Mouse (Mus musculus): Measurements from ENCODE around the gene Nubpl.

The Nubpl gene

DNA sequence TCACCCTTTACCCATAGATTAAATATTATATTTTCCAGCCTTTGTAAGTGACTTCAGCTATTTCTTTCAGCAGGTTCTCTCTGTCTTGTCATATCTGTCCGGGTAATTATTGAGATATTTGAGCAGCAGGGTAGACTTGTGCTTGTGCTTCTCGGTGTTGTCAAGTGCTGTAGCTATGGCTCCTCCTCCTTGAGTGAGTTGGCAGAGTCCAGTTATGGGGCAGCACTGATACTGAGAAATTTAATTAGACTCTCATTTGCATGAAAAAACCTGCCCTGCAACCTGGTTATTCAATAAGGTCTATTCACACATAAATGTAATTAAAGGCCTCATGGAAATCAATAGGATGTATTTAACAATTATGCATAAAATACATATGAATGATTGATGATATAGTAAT is 145.2 kb downstream of the Nubpl start:
- DNase-seq (ENCODE audit: low spot score), result no peak

DNA sequence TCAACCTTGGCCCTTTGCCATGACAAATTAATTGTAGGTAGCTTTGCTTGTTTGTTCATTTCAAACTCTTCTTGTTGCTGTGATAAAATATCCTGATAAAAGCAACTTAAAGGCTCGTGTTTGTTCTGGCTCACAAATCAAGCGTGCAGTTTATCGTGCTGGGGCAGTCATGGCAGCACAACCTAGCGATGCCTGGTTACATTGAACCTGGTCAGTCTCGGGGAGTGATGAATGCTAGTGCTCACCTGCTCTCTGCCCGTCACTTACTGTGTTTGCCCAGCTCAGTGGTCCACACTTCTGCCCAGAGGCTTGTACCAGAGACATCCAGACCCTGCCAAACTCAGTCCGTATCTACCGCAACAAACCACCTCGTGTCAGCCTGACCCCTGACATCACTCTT is 149.9 kb downstream of the Nubpl start:
- DNase-seq (ENCODE audit: low spot score), result no peak

DNA sequence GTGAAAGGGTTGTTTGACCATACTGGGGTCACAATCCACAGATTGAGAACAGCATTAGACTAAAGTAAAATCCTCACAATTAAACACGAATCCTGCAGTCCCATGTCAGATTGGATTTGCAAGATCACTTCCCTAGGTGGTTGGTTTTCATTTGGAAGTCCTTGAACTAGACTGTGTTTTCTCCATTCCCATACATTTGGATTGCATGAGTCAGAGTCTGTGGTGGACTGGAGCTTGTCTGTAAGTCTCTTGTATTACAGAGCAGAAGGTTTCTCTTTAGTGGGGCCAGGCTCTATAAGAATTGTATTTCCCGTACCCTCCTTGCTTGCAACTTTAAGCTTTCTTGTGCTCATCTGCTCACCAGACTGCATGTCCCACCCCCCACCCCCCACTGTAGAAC is 151.0 kb downstream of the Nubpl start:
- no peak for DNase-seq (ENCODE audit: low spot score)

DNA sequence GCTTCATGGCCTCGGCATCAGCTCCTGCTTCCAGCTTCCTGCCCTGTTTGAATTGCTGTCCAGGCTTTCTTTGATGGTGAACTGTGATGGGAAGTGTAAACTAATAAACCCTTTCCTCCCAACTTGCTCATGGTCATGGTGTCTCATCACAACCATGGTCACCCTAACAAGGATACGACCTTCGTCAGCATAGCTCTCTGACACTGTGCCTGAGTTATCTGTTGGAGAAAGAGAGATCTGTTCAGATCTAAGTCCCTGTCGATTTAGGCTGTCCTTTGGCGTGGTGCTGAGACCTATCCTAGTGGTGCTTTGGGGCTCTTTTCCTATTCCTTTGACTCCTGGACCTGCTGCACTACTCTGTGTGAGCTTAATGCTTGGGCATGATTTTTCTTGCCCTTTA is 156.6 kb downstream of the Nubpl start:
- DNase-seq (ENCODE audit: low spot score), result no peak

DNA sequence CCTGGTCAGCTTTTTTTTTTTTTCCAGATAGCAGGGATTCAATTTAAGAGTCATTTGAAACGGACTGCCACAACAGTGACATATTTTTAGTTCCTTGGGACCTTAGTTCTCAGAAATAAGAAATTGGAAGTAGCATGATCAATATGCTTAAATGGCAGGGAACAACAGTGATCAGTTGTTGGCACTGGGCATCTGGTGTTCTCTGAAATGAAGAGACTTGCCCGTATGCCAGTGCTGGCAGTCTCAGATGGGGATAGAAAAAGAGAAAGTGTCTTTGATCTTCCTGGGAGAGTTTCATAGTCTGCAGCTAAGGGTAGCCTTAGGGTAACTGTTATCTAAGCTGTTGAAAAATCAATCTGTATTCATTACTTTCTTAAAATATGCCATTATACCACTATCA is 170.6 kb downstream of the Nubpl start:
- DNase-seq (ENCODE audit: low spot score), result no peak

DNA sequence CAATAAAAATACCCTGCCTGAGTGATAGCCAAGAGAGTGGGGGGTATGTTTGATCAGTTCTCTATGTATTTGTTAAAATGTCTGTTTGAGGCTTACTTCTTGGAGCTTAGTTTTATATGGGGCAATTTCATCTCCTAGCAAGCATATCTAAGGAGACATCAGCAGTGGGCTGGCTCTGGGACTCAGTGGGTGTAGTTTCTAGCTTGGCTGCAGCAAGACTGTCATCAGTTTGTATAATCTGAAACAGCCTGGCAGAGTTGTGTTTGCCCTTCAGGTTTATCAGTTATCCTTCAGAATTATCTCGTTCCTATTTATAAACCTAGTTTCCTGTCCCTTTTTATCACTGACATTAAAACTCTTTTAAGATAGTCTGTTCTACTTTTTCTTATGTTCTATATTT is 175.3 kb downstream of the Nubpl start:
- no peak for DNase-seq (ENCODE audit: low spot score)

DNA sequence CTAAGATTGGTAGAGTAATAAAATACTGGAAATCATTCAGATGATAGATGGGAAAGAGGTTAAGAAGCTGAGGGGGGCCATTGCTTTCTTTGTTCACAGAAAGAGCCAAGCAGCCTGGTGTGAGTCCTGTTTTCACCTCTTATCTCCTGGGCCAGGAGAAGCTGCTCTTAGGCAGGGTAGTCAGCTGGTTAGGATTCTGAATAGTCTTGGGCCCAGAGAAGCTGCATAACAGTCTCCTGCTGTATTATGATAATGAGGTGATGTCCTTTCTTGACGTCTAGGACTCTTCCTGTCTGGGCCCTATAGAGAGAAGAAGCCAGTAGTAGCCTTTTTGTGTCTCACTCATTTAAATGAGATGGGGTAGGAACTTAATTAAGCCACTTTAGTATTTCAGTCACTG is 178.8 kb downstream of the Nubpl start:
- no peak for DNase-seq (ENCODE audit: low spot score)

DNA sequence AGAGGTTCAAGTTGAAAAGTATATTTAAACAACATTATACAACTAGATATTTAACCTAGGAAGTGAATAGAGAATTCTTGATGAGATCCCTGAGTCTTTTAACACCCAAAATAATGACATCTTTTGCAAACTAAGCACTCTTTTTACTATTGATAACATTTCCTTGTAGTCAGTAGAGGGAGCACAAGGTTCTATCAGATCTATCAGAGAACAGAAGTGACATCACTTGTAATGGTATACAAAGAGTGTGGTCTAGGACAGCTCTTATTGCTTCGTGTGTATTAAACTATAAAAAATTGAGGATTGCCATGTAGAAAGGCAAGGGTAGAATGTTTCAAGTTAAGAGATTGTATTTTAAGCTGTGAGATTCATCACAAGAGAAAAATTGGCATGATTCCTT is 183.7 kb downstream of the Nubpl start:
- no peak for DNase-seq (ENCODE audit: low spot score)

DNA sequence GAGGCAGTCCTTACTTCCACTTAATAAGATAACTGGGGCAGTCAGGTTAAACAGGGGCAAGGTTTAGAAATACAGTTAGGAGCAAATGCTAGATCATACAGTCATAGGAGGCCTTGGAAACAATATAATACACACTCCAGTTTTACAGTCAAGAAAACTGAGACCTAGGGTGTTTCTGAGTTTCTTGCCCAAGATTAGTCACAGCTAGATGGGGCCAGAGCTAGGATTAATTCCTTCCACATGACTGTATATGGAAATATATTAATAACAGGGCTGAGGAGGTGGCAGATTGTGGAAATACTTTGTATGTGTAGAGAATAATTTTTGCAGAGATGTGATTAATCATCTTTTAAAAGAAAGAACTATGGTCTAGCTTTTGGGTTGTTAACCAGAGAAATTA is 186.9 kb downstream of the Nubpl start:
- no peak for DNase-seq (ENCODE audit: low spot score)

DNA sequence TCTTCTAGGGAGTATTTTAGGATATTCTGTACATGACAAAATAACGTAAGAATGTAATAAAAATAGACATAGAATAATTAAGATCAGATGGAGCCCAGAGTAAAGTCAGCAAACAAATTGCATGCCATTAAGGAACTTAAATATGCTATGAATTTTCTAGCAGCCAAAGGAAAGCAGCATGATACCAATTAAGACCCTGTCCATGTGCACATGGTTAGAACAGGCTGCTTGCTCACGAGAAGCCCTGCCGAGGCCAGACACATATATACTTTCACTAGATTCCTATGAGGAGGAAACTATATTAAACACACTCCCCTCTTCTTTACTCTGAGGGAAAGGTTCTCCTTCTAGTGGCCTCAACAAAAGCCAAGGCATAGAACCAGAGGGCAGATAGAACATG is 189.3 kb downstream of the Nubpl start:
- DNase-seq (ENCODE audit: low spot score), result no peak

DNA sequence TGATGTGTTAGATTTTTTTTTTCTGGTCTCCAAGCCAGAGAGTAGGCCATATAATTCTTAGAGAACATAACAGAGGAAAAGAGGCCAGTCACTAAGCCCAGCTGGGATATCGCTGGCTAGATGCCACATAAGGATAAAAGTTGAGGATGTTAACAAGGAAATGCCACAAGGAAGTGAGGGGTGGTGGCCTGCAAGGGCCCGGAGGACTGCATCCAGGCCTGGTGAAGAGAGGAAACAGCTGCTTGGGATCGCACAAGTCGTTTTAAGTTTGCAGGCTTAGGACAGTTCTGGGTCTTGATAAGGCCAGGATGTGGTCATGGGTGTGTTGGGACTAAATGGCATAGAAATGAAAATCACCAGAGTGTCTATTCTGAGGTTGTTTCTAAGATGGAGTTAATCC is 191.0 kb downstream of the Nubpl start:
- no peak for DNase-seq (ENCODE audit: low spot score)

DNA sequence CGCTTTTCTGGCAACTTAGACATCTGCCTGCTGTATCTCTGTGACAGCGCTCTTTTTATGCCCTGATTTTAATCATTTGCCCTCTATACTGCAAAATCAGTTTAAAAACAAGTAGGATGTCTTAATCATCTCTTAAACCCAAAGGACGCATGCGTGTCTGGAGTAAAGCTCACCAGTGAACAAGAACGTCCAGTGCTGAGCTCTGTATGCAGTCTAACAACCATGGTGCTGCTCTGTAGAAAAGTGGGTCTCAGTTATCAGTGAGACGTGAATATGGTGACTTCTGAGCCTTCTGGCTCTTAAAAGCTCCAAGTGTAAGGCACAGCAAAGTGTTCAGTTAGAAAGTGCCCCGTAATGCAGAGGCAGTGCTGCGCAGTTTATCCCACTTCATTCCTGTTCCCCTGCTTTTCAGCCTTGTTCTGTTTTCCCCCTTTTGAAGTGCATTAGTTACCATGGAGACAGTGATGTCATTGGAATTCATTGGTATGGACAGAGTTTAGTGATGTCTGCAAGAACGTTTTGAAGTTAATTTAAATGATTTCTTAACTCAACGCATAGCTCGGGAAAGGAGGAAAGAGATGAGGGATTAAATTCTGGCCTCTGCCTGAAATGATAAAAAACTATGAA is 191.5 kb downstream of the Nubpl start:
- no peak for DNase-seq (ENCODE audit: low spot score)

DNA sequence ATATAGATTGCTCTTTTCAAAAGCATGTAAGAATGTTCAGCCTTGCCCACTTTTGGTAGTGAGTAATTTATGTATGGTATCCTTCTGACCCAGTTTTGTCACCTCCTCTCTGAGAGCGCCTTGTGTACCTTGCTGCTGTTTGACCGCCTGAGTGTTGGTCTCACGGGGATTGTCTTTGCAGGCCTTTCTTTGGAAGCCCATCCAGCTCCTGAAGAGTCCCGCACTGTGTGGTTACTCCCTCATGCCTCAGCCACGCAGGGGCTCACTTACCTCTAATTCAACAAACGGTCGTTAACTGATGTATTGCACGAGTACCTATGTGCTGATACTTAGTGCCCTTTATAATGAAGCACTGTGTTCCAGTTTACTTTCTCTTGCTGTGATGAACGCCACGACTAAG is 192.1 kb downstream of the Nubpl start:
- no peak for DNase-seq (ENCODE audit: low spot score)

DNA sequence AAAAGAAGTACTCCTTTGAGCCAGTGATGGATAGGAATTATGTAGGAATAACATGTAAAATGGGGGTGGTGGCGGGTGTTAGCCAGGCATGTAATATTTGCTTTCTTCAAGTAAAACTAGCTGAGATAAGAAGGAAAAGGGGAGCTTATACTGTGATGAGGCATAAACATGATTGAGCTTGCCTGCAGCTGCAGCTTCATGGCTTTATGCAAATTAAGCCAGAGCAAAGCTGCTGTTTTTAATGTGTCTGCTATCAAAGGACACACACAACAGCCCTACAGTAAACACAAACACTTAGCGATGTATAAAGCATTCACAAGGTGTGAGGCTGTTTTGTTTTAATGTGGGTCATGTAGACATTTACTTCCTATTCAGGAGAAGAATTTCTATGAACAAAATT is 196.4 kb downstream of the Nubpl start:
- DNase-seq (ENCODE audit: low spot score), result no peak

DNA sequence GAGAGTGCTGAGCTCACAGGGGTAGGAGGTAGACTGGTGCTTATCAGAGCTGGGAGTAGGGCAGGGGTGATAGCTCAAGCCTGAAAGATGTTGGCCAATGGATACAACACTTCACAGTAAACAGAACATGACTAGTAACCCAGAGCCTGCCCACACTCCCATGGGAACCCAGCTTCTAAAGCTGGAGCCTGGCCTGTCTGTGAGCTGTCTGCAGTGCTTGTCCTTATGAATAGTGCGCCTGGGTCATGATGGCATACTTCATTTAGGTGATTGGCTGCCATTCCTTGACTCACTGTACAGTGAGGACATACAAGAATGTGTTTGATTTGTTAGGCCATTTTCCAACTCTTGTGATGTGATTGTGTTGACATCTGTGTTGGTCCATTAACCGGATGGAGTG is 200.5 kb downstream of the Nubpl start:
- no peak for DNase-seq (ENCODE audit: low spot score)

DNA sequence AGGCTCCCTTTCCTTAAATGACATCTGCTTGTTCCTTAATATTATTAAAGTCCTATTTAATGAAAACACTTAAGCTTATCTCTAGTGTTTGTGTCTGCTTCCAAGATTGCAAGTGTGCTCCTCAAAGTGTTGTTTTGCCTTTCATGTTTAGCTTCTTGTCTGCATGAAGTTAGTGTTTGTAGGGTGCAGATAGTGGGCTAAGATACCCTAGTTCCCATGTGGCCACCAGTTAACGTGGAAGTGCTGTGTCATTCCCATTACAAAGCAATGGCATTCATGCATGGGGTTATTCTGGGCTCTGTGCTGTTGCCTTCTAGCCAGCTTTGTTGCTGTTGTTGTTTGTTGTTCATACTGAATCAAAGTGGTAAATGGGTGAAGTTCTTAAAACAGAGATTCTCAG is 201.1 kb downstream of the Nubpl start:
- no peak for DNase-seq (ENCODE audit: low spot score)

DNA sequence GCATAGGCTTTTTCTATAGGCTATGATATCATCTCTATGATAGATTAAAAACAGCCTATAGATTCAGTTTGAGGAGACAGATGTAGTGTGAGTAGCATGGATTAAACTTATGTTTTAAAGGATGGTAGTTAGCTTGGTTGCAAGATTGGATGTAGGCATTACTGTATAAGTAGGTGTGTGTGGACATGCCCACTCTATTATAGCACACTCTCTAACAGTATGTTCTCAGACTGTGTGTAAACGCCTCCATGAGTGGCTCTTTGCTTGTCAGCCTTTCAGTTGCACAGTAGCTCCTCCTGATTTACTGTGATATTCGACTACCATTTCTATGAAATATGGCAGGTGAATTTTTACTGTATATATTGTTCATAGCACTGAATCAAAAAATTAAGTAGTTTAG is 205.4 kb downstream of the Nubpl start:
- no peak for DNase-seq (ENCODE audit: low spot score)

DNA sequence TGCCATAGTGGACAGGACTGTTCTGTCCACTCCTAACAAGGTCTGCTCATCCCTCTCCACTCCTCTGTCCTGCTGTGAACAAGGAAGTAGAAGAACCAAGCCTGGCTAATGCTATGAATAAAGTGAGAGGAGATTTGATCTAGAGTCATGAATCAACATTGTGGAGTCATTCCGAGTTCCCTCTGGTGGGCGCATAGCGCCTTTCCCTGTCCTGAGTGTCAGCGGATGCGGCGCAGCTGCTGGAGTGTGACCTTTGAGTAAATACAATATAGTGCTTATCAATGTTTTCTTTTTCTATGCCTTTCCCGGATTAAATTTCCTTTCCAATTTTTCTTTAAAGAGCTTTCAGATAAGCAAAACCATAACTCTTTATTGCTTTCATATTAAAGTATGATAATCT is 208.8 kb downstream of the Nubpl start:
- no peak for DNase-seq (ENCODE audit: low spot score)

DNA sequence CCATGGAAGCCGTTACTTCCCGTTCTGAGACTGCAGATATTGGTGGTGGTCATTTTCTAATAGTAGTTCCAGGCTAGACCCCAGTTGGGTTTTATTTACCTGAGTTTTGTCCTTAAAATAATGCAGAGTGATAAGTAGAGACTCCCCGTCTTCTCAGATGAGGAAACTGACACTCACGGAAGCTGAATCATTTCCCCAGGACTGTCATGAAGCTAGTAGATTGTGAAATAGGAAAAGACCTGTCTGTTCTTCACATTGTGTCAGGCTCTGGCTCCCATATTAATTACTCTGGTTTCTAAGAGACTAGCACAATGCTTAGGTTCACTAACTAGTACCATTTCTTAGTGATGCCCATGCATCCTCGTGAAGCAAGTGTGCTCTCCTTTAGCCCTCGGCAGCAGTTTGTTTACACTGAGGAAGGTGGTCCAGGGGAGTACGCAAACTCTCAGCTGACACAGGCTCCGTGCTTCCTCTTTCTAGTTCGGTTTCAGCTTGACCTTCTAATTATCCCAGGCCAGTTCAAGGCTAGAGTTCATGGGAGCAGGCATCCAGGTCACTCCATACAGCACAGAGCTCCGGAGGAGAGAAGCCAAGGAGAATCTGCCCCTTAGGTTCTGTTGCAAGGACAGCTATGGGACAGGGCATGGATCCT is 209.9 kb downstream of the Nubpl start:
- no peak for DNase-seq (ENCODE audit: low spot score)

DNA sequence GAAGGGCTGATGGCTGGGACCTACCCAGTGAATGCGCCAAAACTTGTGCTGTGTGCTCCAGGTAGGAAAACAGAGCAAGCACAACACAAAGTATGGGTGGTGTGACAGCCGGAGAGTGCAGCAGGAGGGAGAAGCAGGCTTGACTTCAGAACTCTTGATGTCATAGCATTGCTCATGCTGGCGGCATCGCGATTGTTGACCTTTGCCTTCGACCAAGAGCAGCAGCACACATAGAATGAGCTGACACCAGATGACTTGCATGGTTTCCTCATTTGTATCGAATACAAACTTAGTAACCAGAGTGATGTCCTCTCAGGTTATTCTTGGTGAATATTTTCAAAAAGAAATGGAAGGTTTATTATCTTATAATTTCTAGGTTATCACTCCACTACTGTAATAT is 211.1 kb downstream of the Nubpl start:
- no peak for DNase-seq (ENCODE audit: low spot score)

DNA sequence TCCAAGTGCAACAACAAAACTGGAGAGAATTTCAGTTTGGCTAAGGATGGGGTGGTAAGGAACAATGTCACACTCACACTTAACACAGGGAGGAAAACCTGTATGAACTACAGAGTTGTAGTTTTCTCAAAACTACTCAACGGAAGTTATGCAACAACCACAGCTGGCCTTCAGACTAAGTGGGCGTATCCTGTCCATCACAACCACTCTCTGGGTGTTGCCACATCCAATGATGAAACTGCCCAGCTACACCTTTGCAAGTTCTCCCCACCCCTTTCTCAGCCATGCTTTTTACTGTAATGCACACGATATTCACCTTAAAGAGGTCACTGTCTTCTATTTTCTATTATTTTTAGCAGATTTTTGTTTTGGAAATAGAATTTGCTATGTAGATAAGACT is 217.3 kb downstream of the Nubpl start:
- no peak for DNase-seq (ENCODE audit: low spot score)

DNA sequence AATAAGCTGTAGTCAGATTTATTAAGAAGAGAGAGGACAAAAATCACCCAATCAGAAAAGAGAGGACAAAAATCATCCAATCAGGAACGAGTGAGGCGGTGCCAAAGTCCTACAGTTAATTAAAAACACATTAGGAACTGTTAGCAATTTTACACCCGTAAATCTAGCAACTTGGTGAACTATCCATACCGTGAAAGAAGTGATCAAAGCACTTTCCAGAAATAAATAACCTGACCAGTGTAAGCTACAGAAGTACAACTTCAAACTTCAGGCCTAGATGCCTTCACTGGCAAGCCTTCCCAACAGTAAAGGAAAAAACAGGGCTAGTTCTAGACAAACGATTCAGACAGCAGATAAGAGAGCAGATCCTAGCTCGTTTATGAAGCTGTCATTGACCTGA is 220.1 kb downstream of the Nubpl start:
- no peak for DNase-seq (ENCODE audit: low spot score)

DNA sequence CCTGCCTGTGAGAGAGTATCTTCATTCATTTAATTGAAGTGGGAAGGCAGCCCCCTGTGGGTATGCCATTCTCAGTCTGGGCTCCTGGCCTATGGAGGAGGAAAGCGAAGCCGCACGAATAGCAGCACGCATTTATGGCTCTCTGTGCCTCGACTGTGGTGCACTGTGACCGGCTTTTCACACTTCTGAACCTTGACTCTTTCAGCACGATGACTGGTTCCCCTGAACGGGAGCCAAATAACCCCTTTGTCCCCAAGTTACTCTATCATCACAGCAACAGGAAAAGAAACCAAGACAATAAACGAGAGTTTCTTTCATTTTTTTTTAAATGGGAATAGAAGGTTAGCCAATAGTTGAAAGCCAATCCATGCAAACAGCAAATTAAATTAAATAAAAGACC is 220.9 kb downstream of the Nubpl start:
- no peak for DNase-seq (ENCODE audit: low spot score)

DNA sequence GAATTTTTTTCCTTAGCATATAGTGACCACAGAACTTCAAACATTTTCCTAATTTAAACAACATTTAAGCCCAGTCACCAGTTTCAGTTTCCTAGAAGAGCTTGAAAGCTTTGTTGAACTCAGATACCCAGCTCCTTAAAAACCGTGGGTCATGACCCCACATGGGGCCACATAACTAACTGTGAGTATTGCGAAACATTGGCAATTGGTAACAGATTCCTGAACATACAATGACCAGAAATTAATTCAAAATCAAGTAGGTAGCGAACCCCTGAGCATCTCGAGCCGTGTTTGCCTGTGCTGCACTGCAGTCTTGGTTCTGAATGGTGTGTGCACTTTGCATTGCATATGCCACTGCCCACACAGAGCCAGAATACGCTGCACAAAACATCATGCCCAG is 221.6 kb downstream of the Nubpl start:
- no peak for DNase-seq (ENCODE audit: low spot score)

DNA sequence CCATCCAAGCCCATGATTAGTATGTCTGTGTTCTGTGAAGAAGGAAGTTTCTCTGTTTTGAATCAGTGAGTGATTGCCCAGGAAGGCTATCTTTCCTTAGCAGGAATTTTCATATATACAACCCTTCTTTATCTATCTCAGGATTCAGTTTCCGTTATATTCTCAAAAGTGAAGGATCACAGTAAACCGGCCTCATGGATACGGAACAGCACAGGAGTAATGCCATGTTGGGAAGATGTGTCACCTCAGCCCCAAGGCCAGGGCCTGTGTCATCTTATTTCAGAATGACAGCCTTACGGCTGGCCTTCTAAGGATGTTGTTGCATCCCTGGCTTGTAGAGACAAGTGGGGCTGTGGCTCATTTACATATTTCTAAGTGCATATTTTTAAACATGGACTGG is 231.0 kb downstream of the Nubpl start:
- no peak for DNase-seq (ENCODE audit: low spot score)

Data from ovary, postnatal 10 days (tissue).